Mouse (Mus musculus) E14TG2a.4 (cell line): ENCODE results near the gene Ptprt.

Experiments
- CTCF ChIP-seq: conservative IDR thresholded peaks from 2 replicates; pipeline ENCODE4 v1.5.1; 2014; ENCODE audit warnings: low read length
- POU5F1 ChIP-seq: IDR thresholded peaks from 2 replicates; pipeline ENCODE4 v1.6.1; 2014; ENCODE audit warnings: low read length, borderline replicate concordance

GRCm38 (mm10) chr2:161660827-161661226 is 1000.1 kb downstream of the Ptprt start:
- no peak for TF ChIP-seq CTCF
- TF ChIP-seq POU5F1, result no peak
